Mouse (Mus musculus) G1E (cell line): ENCODE data around the gene Mdm2. TPM values are rescaled to one million over a fixed set of nuclear protein-coding genes. Genes with fewer than 3 reads are reported as not detected.

Source experiments
- ATAC-seq: 2 replicates; pipeline ENCODE4 v1.8.0; 2016; ENCODE audit warnings: mild to moderate bottlenecking; ENCODE audit not compliant: insufficient number of reproducible peaks, poor library complexity, low FRiP score, severe bottlenecking; ENCODE audit errors: extremely low read depth
- DNase-seq: peaks from one replicate; pipeline ENCODE4 v3.0.0; 2012; ENCODE audit warnings: low spot score
- H3K27me3 ChIP-seq: 2 replicates; pipeline ENCODE4 v1.6.1; 2012; ENCODE audit warnings: mild to moderate bottlenecking, low read length, inconsistent platforms; ENCODE audit not compliant: insufficient read depth
- H3K36me3 ChIP-seq: replicated peaks from 2 replicates; pipeline ENCODE3; 2012; ENCODE audit warnings: mild to moderate bottlenecking, inconsistent platforms
- H3K4me1 ChIP-seq: 2 replicates; pipeline ENCODE4 v1.6.1; 2012; ENCODE audit warnings: low read depth, low read length, inconsistent platforms, mixed read lengths; ENCODE audit not compliant: insufficient read depth
- H3K4me3 ChIP-seq: 2 replicates; pipeline ENCODE4 v1.5.1; 2012; ENCODE audit warnings: low read depth, mild to moderate bottlenecking, inconsistent platforms, low read length, moderate library complexity, mixed read lengths
- H3K9me3 ChIP-seq: replicated peaks from 2 replicates; pipeline ENCODE4 v1.6.1; 2012; ENCODE audit warnings: inconsistent platforms
- CTCF ChIP-seq: IDR thresholded peaks from 2 replicates; pipeline ENCODE4 v1.5.1; 2012; ENCODE audit warnings: low read depth, low read length, inconsistent platforms, mixed read lengths
- GATA1 ChIP-seq: IDR thresholded peaks from 2 replicates; pipeline ENCODE4 v1.6.1; 2012; ENCODE audit warnings: borderline replicate concordance, low read length, inconsistent platforms, mixed read lengths
- GATA2 ChIP-seq: IDR thresholded peaks from 2 replicates; pipeline ENCODE4 v1.6.1; 2012; ENCODE audit warnings: low read depth, low read length, inconsistent platforms, borderline replicate concordance
- POLR2AphosphoS5 ChIP-seq: IDR thresholded peaks from 2 replicates; pipeline ENCODE4 v1.6.1; 2012; ENCODE audit warnings: low read depth, low read length, inconsistent platforms; ENCODE audit not compliant: insufficient replicate concordance
- TAL1 ChIP-seq: conservative IDR thresholded peaks from 2 replicates; pipeline ENCODE4 v1.6.1; 2012; ENCODE audit warnings: low read depth, low read length, inconsistent platforms, mixed read lengths
- polyA plus RNA-seq: library from polyadenylated mRNA; stranded (reverse); fragments of >175 nt; gene quantifications from 2 replicates; pipeline ENCODE4 v1.2.3, GENCODE M21; 2012
- total RNA-seq, 2 experiments: library from RNA; stranded (forward) in 1 of 2; stranded (reverse) in 1 of 2; fragments of 200-1000 nt in 1 of 2; fragments of >200 nt in 1 of 2; fragmentation: Nextera tagmentation in 1 of 2; gene quantifications; 2 replicates each; pipeline ENCODE4 v1.2.3; 2014 to 2017

Mdm2 gene
- total and polyA plus RNA-seq, 3 experiments, result 41.3 to 153 (median 97.1) TPM

DNA sequence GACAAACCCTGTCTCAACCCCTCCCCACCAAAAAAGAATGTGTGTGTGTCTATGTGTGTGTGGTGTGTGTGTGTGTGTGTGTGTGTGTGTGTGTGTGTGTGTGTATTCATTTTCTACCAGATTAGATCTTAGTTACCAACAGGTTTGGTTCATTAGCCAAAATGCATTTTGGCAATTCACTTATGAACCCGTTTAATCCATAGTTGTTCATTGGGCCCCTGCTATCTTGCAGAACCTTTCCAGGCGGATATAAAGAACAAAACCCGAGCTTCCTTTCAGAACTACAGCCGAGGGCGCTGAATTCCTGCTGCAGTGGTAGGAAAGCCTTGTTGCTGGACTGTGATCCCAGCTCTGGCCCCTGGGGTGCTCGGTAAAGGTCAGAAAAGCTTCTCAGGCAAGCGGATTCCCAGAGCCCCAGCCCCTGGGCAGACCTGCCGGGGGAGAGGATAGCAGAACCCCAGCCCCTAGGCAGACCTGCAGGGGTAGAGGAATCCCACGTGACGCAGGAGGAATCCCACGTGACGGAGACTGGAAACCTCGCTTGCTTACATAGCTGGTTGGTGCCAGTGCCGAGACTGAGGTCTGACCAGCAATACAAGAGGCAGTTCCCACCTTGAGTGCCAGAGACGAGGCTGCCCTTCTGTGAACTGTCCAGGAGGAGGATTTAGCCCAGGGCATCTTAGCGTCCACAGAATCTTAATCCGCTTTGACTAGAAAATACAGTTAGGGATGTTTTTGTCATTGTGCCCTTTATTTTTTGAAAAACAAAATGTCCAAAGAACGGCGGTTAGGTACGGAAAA lies 69.0 kb downstream of the Mdm2 start:
- Histone ChIP-seq H3K27me3 (no peaks in the 10 kb centered on the region), H3K36me3 (no peaks in the 10 kb centered on the region), H3K4me3 (no peak overlapping the region), H3K4me1 (no peaks in the 10 kb centered on the region), H3K9me3 (no peaks in the 10 kb centered on the region; the same call in 1 of the 2 replicates)
- TF ChIP-seq TAL1 (no peak), GATA2 (no peak), POLR2AphosphoS5 (no peak), GATA1 (no peak), CTCF (no peak)
- ATAC-seq (no peak), DNase-seq (no peak)

- ATAC-seq (no peak), DNase-seq (no peak)
Measured at GRCm38 (mm10) chr10:117640595-117641078, 69.9 kb downstream of the Mdm2 start.

GRCm38 (mm10) chr10:117639899-117640594 lies 70.5 kb downstream of the Mdm2 start:
- Histone ChIP-seq H3K27me3 (no peaks in the 10 kb centered on the region), H3K36me3 (no peaks in the 10 kb centered on the region), H3K9me3 (no peaks in the 10 kb centered on the region; the same call in 1 of the 2 replicates), H3K4me1 (no peaks in the 10 kb centered on the region), H3K4me3 (no peak overlapping the region)
- no peak for ATAC-seq
- DNase-seq, result no peak
- TF ChIP-seq TAL1 (no peak), GATA1 (no peak), POLR2AphosphoS5 (no peak), CTCF (no peak), GATA2 (no peak)

More at GRCm38 (mm10) chr10:117640595-117641078, 69.9 kb downstream of the Mdm2 start:
- no peaks in the 10 kb centered on the region for H3K4me1 ChIP-seq
- H3K9me3 ChIP-seq, result no peaks in the 10 kb centered on the region; the same call in 1 of the 2 replicates
- no peak overlapping the region for H3K4me3 ChIP-seq
- no peak for TF ChIP-seq GATA1
- TF ChIP-seq TAL1, result no peak
- TF ChIP-seq POLR2AphosphoS5, result no peak
- TF ChIP-seq GATA2, result no peak
- TF ChIP-seq CTCF, result no peak
- H3K36me3 ChIP-seq, result no peaks in the 10 kb centered on the region
- H3K27me3 ChIP-seq, result no peaks in the 10 kb centered on the region

GRCm38 (mm10) chr10:117639221-117639599 lies 71.3 kb downstream of the Mdm2 start:
- ATAC-seq, result no peak
- TF ChIP-seq POLR2AphosphoS5 (no peak), TAL1 (no peak), CTCF (no peak), GATA2 (no peak), GATA1 (no peak)
- Histone ChIP-seq H3K27me3 (no peaks in the 10 kb centered on the region), H3K4me1 (no peaks in the 10 kb centered on the region), H3K9me3 (no peaks in the 10 kb centered on the region; the same call in 1 of the 2 replicates), H3K4me3 (no peak overlapping the region), H3K36me3 (no peaks in the 10 kb centered on the region)
- DNase-seq, result no peak

Other genes starting within 250 kb of the Mdm2 start
- not detected in 2 replicates for gene Cpm, start 81.3 kb downstream of the Mdm2 start, total RNA-seq (2014; fragmentation: Nextera tagmentation)
- gene Cpm, start 81.3 kb downstream of the Mdm2 start, total RNA-seq (2017), result 0.06 and 0.27 TPM in 2 replicates
- gene Cpm, start 81.3 kb downstream of the Mdm2 start, polyA plus RNA-seq, result not detected in 2 replicates
- gene Slc35e3, start 35.6 kb upstream of the Mdm2 start, total RNA-seq (2014; fragmentation: Nextera tagmentation), result 7.9 and 10.9 TPM in 2 replicates
- gene Slc35e3, start 35.6 kb upstream of the Mdm2 start, total RNA-seq (2017), result 3.5 and 3.9 TPM in 2 replicates
- 1.5 and 2.2 TPM in 2 replicates for gene Slc35e3, start 35.6 kb upstream of the Mdm2 start, polyA plus RNA-seq
- 81.8 and 130 TPM in 2 replicates for gene Nup107, start 81.9 kb upstream of the Mdm2 start, total RNA-seq (2014; fragmentation: Nextera tagmentation)
- 131 and 144 TPM in 2 replicates for gene Nup107, start 81.9 kb upstream of the Mdm2 start, total RNA-seq (2017)
- gene Nup107, start 81.9 kb upstream of the Mdm2 start, polyA plus RNA-seq, result 58.0 and 59.9 TPM in 2 replicates
- gene Rap1b, start 135.3 kb upstream of the Mdm2 start, total RNA-seq (2014; fragmentation: Nextera tagmentation), result 112 and 121 TPM in 2 replicates
- gene Rap1b, start 135.3 kb upstream of the Mdm2 start, total RNA-seq (2017), result 64.2 and 73.1 TPM in 2 replicates
- 23.4 and 25.8 TPM in 2 replicates for gene Rap1b, start 135.3 kb upstream of the Mdm2 start, polyA plus RNA-seq